Mouse (Mus musculus): Measurements from ENCODE around the gene Ttll3. TPM values are rescaled to one million over a fixed set of nuclear protein-coding genes. Genes with fewer than 3 reads are reported as not detected.

Ttll3 gene
- polyA plus RNA-seq, 1 experiment from 2014 or later = 2.3 TPM

- Histone ChIP-seq H3K4me2 (ENCODE audit: low read depth, low read length) (no peak overlapping the region), H3K4me1 (ENCODE audit: control insufficient read depth, insufficient read depth, low read length) (no peaks in the 10 kb centered on the region), H3K27me3 (ENCODE audit: control insufficient read depth, insufficient read depth, low read length) (no peaks in the 10 kb centered on the region), H3K36me3 (ENCODE audit: control insufficient read depth, insufficient read depth) (peaks cover 46% of the 10 kb centered on the region), H3K4me3 (ENCODE audit: low read length) (no peak overlapping the region), H3K27ac (ENCODE audit: low read length) (no peak overlapping the region), H3K9ac (ENCODE audit: low read length) (no peak overlapping the region), H3K9me3 (replicated peaks; ENCODE audit: control insufficient read depth, low read length) (no peaks in the 10 kb centered on the region)
- ATAC-seq (replicated peaks; ENCODE audit: extremely low read depth, insufficient read depth, low FRiP score) = no peak
- WGBS = 88% methylated on average over 20 of the region's 20 CpGs
Measured at GRCm38 (mm10) chr6:113370194-113370929, 18.7 kb upstream of the Ttll3 start.

GRCm38 (mm10) chr6:113373491-113373890 lies 15.6 kb upstream of the Ttll3 start:
- 86% methylated on average over 4 of the region's 4 CpGs for WGBS
- no peaks in the 10 kb centered on the region for H3K9me3 ChIP-seq (replicated peaks; ENCODE audit: control insufficient read depth, low read length)
- no peak overlapping the region for H3K4me2 ChIP-seq (ENCODE audit: low read depth, low read length)
- H3K27ac ChIP-seq (ENCODE audit: low read length) = no peak overlapping the region
- ATAC-seq (replicated peaks; ENCODE audit: extremely low read depth, insufficient read depth, low FRiP score) = no peak
- H3K4me1 ChIP-seq (ENCODE audit: control insufficient read depth, insufficient read depth, low read length) = peaks cover 6% of the 10 kb centered on the region
- H3K36me3 ChIP-seq (ENCODE audit: control insufficient read depth, insufficient read depth) = peaks cover 42% of the 10 kb centered on the region
- no peak overlapping the region for H3K9ac ChIP-seq (ENCODE audit: low read length)
- no peaks in the 10 kb centered on the region for H3K27me3 ChIP-seq (ENCODE audit: control insufficient read depth, insufficient read depth, low read length)
- H3K4me3 ChIP-seq (ENCODE audit: low read length) = no peak overlapping the region

GRCm38 (mm10) chr6:113377172-113377495 lies 11.9 kb upstream of the Ttll3 start:
- 8% methylated on average over 7 of the region's 7 CpGs for WGBS
- peaks cover 33% of the 10 kb centered on the region for H3K36me3 ChIP-seq (ENCODE audit: control insufficient read depth, insufficient read depth)
- H3K27ac ChIP-seq (ENCODE audit: low read length) = peak overlapping the region; percentile 97

GRCm38 (mm10) chr6:113377496-113378385 lies 11.3 kb upstream of the Ttll3 start, which contains the start of the genes Tada3 and Arpc4:
Tada3 (minus strand) TSS chr6:113377883.
Arpc4 (plus strand) TSS chr6:113378115.
- Histone ChIP-seq H3K4me1 (ENCODE audit: control insufficient read depth, insufficient read depth, low read length) (peaks cover 15% of the 10 kb centered on the region), H3K4me3 (ENCODE audit: low read length) (peak within 1 kb of the TSS; percentile 95), H3K27ac (ENCODE audit: low read length) (peak within 1 kb of the TSS; percentile 97), H3K36me3 (ENCODE audit: control insufficient read depth, insufficient read depth) (peaks cover 33% of the 10 kb centered on the region), H3K4me2 (ENCODE audit: low read depth, low read length) (peak within 1 kb of the TSS; percentile 76), H3K27me3 (ENCODE audit: control insufficient read depth, insufficient read depth, low read length) (no peaks in the 10 kb centered on the region), H3K9ac (ENCODE audit: low read length) (peak within 1 kb of the TSS; percentile 89), H3K9me3 (replicated peaks; ENCODE audit: control insufficient read depth, low read length) (no peaks in the 10 kb centered on the region)
- ATAC-seq (replicated peaks; ENCODE audit: extremely low read depth, insufficient read depth, low FRiP score) = peak; percentile 95
- WGBS = under 1% methylated on average over 61 of the region's 61 CpGs

More at GRCm38 (mm10) chr6:113377172-113377495, 11.9 kb upstream of the Ttll3 start:
- Histone ChIP-seq H3K4me2 (ENCODE audit: low read depth, low read length) (peak overlapping the region; percentile 76), H3K9ac (ENCODE audit: low read length) (peak overlapping the region; percentile 89), H3K4me1 (ENCODE audit: control insufficient read depth, insufficient read depth, low read length) (peaks cover 15% of the 10 kb centered on the region), H3K27me3 (ENCODE audit: control insufficient read depth, insufficient read depth, low read length) (no peaks in the 10 kb centered on the region), H3K9me3 (replicated peaks; ENCODE audit: control insufficient read depth, low read length) (no peaks in the 10 kb centered on the region), H3K4me3 (ENCODE audit: low read length) (peak overlapping the region; percentile 95)
- ATAC-seq (replicated peaks; ENCODE audit: extremely low read depth, insufficient read depth, low FRiP score) = no peak

- Histone ChIP-seq H3K27me3 (ENCODE audit: control insufficient read depth, insufficient read depth, low read length) (no peaks in the 10 kb centered on the region), H3K4me3 (ENCODE audit: low read length) (peak overlapping the region; percentile 95), H3K9ac (ENCODE audit: low read length) (peak overlapping the region; percentile 89), H3K4me1 (ENCODE audit: control insufficient read depth, insufficient read depth, low read length) (peaks cover 15% of the 10 kb centered on the region), H3K27ac (ENCODE audit: low read length) (no peak overlapping the region), H3K36me3 (ENCODE audit: control insufficient read depth, insufficient read depth) (peaks cover 42% of the 10 kb centered on the region), H3K4me2 (ENCODE audit: low read depth, low read length) (peak overlapping the region; percentile 76), H3K9me3 (replicated peaks; ENCODE audit: control insufficient read depth, low read length) (no peaks in the 10 kb centered on the region)
- 66% methylated on average over 6 of the region's 6 CpGs for WGBS
- ATAC-seq (replicated peaks; ENCODE audit: extremely low read depth, insufficient read depth, low FRiP score) = no peak
Measured at GRCm38 (mm10) chr6:113379246-113379645, 9.8 kb upstream of the Ttll3 start.

- H3K4me3 ChIP-seq (ENCODE audit: low read length) = no peak overlapping the region
- no peaks in the 10 kb centered on the region for H3K9me3 ChIP-seq (replicated peaks; ENCODE audit: control insufficient read depth, low read length)
- peaks cover 15% of the 10 kb centered on the region for H3K4me1 ChIP-seq (ENCODE audit: control insufficient read depth, insufficient read depth, low read length)
- H3K27me3 ChIP-seq (ENCODE audit: control insufficient read depth, insufficient read depth, low read length) = no peaks in the 10 kb centered on the region
- no peak for ATAC-seq (replicated peaks; ENCODE audit: extremely low read depth, insufficient read depth, low FRiP score)
- H3K36me3 ChIP-seq (ENCODE audit: control insufficient read depth, insufficient read depth) = peaks cover 47% of the 10 kb centered on the region
- 87% methylated on average over 11 of the region's 11 CpGs for WGBS
- no peak overlapping the region for H3K27ac ChIP-seq (ENCODE audit: low read length)
- H3K9ac ChIP-seq (ENCODE audit: low read length) = no peak overlapping the region
- H3K4me2 ChIP-seq (ENCODE audit: low read depth, low read length) = no peak overlapping the region
Measured at GRCm38 (mm10) chr6:113380480-113380879, 8.6 kb upstream of the Ttll3 start.

GRCm38 (mm10) chr6:113384351-113384927 lies 4.6 kb upstream of the Ttll3 start:
- no peak for ATAC-seq (replicated peaks; ENCODE audit: extremely low read depth, insufficient read depth, low FRiP score)
- Histone ChIP-seq H3K27me3 (ENCODE audit: control insufficient read depth, insufficient read depth, low read length) (no peaks in the 10 kb centered on the region), H3K4me3 (ENCODE audit: low read length) (no peak overlapping the region), H3K4me1 (ENCODE audit: control insufficient read depth, insufficient read depth, low read length) (no peaks in the 10 kb centered on the region; the same call in 1 of the 2 replicates), H3K9me3 (replicated peaks; ENCODE audit: control insufficient read depth, low read length) (no peaks in the 10 kb centered on the region), H3K4me2 (ENCODE audit: low read depth, low read length) (no peak overlapping the region), H3K36me3 (ENCODE audit: control insufficient read depth, insufficient read depth) (peaks cover 75% of the 10 kb centered on the region), H3K9ac (ENCODE audit: low read length) (no peak overlapping the region), H3K27ac (ENCODE audit: low read length) (no peak overlapping the region)
- WGBS = 87% methylated on average over 8 of the region's 8 CpGs

- Histone ChIP-seq H3K36me3 (ENCODE audit: control insufficient read depth, insufficient read depth) (peaks cover 82% of the 10 kb centered on the region), H3K4me1 (ENCODE audit: control insufficient read depth, insufficient read depth, low read length) (no peaks in the 10 kb centered on the region), H3K27ac (ENCODE audit: low read length) (no peak overlapping the region), H3K4me3 (ENCODE audit: low read length) (no peak overlapping the region), H3K9ac (ENCODE audit: low read length) (no peak overlapping the region), H3K4me2 (ENCODE audit: low read depth, low read length) (no peak overlapping the region), H3K9me3 (replicated peaks; ENCODE audit: control insufficient read depth, low read length) (no peaks in the 10 kb centered on the region), H3K27me3 (ENCODE audit: control insufficient read depth, insufficient read depth, low read length) (no peaks in the 10 kb centered on the region)
- WGBS = 53% methylated on average over 11 of the region's 11 CpGs
- ATAC-seq (replicated peaks; ENCODE audit: extremely low read depth, insufficient read depth, low FRiP score) = no peak
Measured at GRCm38 (mm10) chr6:113385160-113385714, 3.8 kb upstream of the Ttll3 start.

Data from heart, embryonic 16.5 days (tissue).